Mouse (Mus musculus): ENCODE measurements at regions not wholly inside any gene's neighbourhood (a gene's known extent, or its start where the extent isn't known, plus 50 kb on each side); places are given as distances from the start of the nearest gene placed in this dataset.

- DNase-seq (ENCODE audit: low read depth, low spot score) = peak; percentile 35
These were observed 5478.8 kb downstream of the 9330182O14Rik start for GRCm38 (mm10) chr15:45612954-45613353.

GRCm38 (mm10) chr15:45646256-45646655, 5512.1 kb downstream of the 9330182O14Rik start:
- no peak for DNase-seq (ENCODE audit: low read depth, low spot score)

- no peak for DNase-seq (ENCODE audit: low read depth, low spot score)
These were observed 5529.4 kb downstream of the 9330182O14Rik start for GRCm38 (mm10) chr15:45663601-45664000.

GRCm38 (mm10) chr15:45689446-45689845, 5555.3 kb downstream of the 9330182O14Rik start:
- DNase-seq (ENCODE audit: low read depth, low spot score) = no peak

GRCm38 (mm10) chr15:45690026-45690425, 5555.9 kb downstream of the 9330182O14Rik start:
- DNase-seq (ENCODE audit: low read depth, low spot score) = no peak

- peak; percentile 26 for DNase-seq (ENCODE audit: low read depth, low spot score)
These were observed 5576.9 kb downstream of the 9330182O14Rik start for GRCm38 (mm10) chr15:45711109-45711508.

GRCm38 (mm10) chr15:45730370-45731153, 5596.4 kb downstream of the 9330182O14Rik start:
- no peak for DNase-seq (ENCODE audit: low read depth, low spot score)

- no peak for DNase-seq (ENCODE audit: low read depth, low spot score)
These were observed 5629.1 kb downstream of the 9330182O14Rik start for GRCm38 (mm10) chr15:45763225-45763624.

Measured in telencephalon, adult 2 months (tissue).